Mouse (Mus musculus) kidney, adult 11 months (tissue): ENCODE results near the gene Chchd4.
"Not testable (repeated sequence)": the region's sequence is repeated elsewhere in the genome, so short reads cannot be mapped to it uniquely, and the experiment has no call there.

Source experiments
- DNase-seq: peaks from one replicate; pipeline ENCODE4 v3.0.0; 2022

Chchd4 gene

GRCm38 (mm10) chr6:91473805-91474440 is 577 bp upstream of the Chchd4 start:
- DNase-seq: no peak

DNA sequence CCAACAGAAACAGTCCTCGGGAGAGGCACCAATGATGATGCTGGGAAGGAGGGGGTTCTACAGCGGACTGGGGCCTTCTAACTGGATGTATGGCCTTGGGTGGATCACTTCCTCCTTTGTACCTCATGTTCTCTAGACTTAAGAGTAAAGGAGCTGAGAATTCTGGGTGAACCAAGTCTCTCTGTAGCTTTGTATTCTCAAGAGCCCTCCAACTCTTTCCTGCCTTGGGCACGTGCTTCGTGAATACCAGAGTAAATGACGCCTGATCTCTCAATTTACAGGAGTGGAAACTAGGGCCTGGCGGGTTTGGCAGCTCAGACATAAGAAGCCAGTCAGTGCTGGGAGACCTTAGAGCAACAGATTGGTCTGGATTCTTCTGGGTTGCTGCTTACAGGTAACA is 1.0 kb downstream of the Chchd4 start:
- DNase-seq: peak; percentile 31

DNA sequence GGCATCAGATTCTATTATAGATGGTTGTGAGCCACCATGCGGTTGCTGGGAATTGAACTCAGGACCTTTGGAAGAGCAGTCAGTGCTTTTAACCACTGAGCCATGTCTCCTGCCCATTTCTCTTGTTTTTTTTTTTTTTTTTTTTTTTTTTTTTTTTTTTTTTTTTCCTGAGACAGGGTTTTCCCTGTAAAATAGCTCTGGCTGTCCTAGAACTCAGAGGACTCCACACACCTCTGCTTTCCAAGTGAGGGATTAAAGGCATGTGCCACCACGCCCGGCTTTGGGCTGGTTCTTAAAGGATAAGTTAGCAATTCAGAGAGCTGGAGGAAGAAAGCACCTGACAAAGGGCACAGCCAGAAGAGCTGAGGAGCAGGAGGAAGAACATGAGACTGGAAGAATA is 1.9 kb downstream of the Chchd4 start:
- DNase-seq: not testable (repeated sequence)

GRCm38 (mm10) chr6:91470712-91471111 is 2.6 kb downstream of the Chchd4 start:
- no peak for DNase-seq

DNA sequence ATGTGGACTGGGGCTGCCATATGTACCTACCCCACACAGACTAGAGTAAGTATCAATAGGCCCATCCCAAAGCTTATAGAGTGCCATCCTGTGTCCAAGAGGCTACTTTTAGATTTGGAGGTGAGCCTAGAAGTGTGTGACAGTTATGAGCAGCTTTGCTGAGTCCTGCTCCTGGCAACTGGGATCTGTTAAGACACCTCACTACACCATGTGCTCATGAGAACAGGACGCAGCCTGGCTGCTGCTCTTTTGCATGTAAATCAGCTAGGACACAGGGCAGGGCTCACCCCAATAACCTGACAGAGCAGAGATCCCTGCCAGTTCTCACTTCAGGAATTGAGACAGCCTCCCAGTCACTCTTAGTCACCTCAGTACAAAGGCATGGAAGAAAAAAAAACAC is 6.2 kb downstream of the Chchd4 start:
- DNase-seq: no peak

DNA sequence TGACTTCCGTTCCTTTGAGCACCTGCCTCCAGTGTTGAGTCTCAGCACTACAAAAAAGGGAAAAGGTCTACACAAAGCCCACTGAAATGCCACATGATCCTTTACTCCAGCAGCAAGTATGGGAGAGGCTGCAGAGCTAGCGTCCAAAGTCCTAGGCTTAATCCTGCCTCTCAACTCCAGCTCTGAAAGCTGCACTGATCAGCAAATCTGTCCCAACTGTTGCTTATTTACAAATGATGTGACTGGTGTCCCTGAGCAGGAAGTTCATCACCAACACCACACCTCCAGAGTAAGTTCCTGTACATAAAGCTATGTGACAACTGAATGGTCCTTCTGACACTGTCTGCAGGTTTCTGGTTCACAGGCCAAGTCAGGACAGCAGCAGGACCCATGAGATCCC is 7.6 kb downstream of the Chchd4 start:
- DNase-seq: peak; percentile 67

DNA sequence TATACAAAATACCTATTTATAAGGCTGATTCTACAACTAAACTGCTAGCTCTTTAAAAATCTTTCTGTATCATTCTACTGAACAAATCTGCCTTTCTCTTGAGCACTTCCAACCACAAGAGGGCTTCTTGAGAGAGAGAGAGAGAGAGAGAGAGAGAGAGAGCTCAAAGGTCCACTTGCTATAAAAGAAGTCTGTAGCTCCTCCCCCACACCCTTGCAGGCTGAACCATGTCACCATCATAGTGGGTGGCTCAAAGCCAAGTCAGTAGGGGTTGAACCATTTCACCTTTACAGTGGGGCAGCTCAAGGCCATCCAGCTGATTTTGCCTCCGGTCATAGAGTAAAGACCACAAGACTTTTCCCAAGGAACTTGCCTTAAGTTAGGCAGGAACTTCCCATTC is 13.9 kb downstream of the Chchd4 start:
- DNase-seq: peak; percentile 82

- DNase-seq: no peak
Observed at GRCm38 (mm10) chr6:91454546-91454945, 18.8 kb downstream of the Chchd4 start.

GRCm38 (mm10) chr6:91452056-91452455 is 21.3 kb downstream of the Chchd4 start:
- no peak for DNase-seq

- DNase-seq: no peak
Observed at GRCm38 (mm10) chr6:91449472-91450225, 23.7 kb downstream of the Chchd4 start.

DNA sequence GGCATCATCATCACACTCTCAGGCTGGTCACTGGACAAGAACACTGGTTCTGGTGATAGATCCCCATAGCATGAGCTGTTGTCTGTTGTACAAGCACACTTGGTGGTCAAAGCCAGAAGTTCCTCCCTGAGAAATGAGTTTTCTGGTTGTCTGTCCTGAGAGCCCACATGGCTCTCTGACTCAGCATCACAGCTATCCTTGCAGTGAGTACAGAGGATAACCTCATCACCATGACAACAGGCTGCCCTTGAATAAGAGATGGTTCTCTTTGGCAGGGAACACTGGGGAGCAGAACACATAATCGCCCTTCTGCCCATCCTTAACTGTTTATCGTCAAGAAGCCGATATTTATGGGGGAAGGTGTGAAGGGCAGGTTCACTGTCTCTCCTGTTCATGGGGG is 28.0 kb downstream of the Chchd4 start:
- DNase-seq: no peak

- no peak for DNase-seq
Observed at GRCm38 (mm10) chr6:91441145-91441662, 32.1 kb downstream of the Chchd4 start.

DNA sequence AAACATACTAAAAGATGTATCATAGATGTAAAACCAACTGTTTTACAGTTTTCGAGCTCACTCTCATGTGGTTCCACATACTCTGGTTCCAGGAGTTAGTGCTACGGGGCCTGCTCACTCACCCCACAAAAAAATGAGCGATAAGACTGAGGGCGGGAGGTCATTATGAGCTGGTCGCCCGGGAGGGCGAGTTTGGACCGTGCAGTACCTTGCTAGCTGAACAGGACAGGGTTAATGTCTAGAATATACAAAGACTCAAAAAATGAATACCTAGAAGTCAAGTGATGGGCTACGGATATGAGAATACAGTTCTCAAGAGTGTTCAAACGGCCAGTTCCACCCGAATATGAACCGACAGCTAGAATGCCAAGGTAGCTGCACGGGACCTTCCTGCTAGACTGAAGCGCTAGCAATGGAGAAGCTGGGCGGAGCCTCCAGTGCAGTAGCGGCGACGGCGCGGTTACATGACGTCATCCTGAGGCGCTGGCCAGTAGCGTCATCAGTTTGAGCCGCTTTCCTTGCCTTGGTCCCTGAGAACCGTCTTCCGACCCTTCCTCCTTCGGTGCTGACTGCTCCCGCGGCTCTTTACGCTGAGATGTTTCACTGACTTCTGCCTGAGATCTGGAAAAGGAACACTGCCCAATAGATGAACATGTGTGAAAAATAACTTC is 32.7 kb downstream of the Chchd4 start:
- DNase-seq: peak; percentile 93

DNA sequence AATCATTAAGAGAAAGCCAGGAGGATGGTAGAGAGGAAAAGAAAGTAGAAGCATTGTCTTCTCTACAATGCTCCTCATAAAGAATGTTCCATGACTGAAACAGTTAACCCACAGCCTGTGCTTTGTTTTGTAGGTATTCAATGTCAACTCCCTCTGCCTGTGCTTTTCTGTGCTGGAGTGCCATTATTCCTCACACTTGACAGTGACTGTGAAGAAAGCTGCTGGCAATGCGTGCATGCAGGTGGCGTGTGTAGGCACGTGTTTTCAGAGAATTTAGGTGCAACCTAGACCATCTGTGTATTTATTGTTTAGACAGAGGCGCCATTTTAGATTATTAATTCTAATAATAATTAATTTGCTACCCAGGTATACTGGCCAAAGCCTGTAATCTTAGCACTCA is 49.2 kb downstream of the Chchd4 start:
- DNase-seq: no peak

DNA sequence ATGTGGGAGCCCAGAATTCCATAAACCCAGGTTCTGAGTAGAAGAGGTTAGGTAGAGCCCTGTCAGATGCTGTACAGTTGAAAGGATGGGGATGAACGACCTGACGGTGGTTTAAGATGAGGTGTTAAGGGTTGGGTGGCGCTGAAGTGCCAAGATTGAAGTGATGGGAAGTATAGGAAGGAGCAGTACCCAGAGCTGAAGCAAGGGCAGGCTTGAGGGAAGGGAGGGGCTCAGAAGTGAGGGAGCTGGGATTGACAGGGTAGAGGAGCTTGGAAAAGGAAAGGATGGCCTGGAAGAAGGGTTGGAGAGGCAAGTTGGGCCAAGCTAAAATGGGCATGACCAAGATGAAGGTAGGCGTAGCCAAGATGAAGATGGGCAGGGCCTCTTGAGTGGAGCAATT is 51.7 kb downstream of the Chchd4 start:
- DNase-seq: no peak

DNA sequence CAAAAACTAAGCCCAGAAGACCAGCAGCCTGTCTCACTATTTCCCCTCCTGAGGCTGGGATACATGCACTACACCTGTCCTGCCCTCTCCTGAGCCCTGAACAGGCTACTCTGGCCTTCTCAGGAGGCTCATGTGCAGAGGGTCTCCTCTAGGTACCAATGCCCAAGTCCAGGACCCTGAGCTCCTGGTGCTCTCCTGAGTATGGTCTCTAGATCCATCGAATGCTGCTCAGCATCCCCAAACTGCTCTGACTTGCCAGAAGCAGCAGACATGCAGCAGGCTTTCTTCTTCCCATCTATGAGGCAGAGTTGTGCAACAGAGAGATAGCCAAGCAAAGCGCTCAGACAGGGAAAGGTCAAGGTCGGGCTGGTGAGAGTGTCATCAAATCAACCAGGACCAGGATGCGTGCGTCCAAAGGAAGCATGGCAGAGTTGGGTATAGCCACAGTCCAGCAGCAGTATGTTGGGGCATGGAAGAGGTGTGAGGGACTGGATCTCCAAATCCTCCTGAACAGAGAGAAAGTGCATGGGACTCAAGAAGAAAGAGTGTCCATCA is 56.0 kb downstream of the Chchd4 start:
- no peak for DNase-seq

- no peak for DNase-seq
Observed at GRCm38 (mm10) chr6:91416146-91416545, 57.2 kb downstream of the Chchd4 start.

GRCm38 (mm10) chr6:91414890-91415289 is 58.5 kb downstream of the Chchd4 start:
- DNase-seq: no peak
